Mouse (Mus musculus): Measurements from ENCODE around the gene Hint2.
A peak's percentile ranks its signal among the peaks of the same experiment; 100 is the strongest.

The Hint2 gene

DNA sequence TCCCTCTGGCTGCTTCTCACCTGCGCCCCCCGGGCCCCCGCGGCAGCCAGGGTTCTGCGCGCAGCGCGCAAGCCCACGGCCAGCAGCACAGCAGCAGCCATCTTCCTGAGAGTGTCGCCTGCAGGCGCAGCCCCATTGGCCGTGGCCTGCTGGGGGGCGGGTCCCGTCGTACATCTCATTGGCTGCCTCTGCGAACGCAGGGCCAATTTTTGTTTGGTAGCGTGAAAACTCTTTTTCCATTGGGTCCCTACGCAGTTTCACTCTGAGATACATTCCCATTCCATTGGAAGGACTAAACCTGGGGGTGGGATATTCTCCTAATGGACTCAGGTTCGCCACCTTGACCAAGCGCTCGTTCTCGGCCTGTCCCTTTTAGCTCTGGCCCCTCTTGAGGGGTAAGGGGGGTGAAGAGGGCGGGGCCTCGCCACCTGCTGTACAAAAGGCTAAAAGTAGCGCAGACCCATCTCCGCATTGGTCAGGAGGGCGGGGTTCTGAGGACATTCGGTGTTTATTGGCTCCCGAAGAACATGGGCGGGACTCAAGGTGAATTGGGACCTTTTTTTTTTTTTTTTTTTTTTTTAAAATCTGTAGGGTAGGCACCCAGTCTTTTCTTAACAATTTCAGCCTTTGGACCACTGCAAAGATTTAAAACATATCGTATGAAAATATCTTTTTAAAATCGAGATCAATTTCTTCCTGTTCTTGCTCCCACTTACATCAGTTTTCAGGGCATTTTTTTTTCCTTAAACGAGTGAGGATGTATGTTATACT, at the start of gene Hint2:
Hint2 (minus strand) TSS at position 128 of the 771 bp plus-strand sequence.
- peak; percentile 79 for DNase-seq (ENCODE audit: low spot score)

DNA sequence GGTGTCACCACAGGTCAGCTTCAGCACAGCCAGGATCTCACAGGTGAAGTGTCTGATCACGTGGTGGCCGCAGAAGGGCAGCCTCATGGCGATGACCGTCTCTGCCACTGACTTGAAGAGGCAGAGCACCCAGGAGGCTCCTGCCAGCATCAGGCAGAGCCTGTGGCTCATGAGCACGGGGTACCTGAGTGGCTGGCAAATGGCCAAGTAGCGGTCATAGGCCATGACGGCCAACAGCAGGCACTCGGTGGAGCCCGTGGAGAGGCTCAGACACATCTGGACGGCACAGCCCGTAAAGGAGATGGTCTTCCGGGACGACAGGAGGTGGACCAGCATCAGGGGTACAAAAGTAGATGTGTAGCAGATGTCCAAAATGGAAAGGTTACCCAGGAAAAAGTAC, 49.7 kb upstream of the Hint2 start:
- no peak for DNase-seq (ENCODE audit: low spot score)

DNA sequence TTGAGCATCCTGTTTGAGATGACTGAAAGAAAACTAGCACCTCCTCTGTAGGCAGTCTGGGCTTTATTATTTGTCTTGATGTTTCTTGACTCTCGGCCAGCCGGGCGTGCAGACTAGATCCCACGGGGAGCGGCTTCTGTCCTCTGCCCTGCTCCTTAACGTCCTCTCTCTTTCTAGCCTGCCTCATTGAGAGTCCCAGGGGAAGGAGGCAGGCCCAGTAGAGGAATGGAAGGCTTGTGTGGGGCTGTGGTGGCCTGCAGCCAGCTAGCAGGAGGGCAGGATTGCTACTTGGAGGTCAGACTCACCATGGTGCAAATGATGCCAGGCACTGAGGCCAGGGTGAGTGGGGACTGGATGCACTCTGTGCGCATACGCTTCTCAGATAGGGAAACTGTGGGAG, 47.6 kb upstream of the Hint2 start:
- no peak for DNase-seq (ENCODE audit: low spot score)

DNA sequence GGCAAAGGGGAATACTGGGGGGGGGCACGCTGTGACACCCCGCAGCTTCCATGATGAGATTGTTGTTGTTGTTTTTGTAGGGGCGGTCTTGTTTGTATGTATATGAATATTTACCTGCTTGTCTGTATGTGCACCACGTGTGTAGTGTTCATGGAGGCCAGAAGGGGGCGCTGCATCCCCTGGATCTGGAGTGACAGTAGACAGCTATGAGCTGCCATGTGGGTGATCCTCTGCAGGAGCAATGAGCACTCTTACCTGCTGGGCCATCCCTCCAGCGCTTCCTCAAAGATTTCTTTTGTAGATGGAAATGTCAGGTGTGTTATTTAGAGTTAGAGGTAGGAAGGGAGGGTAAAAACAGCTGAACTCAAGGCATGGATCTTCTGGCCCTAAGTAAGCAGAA, 47.2 kb upstream of the Hint2 start:
- no peak for DNase-seq (ENCODE audit: low spot score)

DNA sequence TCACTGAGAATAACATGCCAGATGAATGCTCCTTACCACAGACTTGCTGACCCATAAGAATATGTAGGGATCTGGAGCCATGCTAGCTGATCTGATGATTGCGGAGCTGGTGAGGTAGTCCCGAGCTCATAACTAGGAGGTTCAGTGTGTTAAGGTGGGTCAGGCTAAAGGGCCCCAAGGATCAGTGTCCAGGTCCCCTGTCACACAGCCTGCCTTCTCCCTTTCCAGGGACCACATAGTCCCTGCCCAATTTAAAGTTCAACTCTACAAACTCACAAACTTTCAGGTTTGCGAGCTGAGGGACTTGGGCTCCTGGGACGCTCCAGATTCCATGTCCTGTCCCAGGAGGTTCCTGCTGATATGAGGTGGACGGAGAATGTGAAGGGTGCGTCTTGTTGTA, 44.4 kb upstream of the Hint2 start, which contains the start of gene Olfr70:
Olfr70 (minus strand) TSS at position 101 of the 400 bp plus-strand sequence.
- DNase-seq (ENCODE audit: low spot score) = no peak

DNA sequence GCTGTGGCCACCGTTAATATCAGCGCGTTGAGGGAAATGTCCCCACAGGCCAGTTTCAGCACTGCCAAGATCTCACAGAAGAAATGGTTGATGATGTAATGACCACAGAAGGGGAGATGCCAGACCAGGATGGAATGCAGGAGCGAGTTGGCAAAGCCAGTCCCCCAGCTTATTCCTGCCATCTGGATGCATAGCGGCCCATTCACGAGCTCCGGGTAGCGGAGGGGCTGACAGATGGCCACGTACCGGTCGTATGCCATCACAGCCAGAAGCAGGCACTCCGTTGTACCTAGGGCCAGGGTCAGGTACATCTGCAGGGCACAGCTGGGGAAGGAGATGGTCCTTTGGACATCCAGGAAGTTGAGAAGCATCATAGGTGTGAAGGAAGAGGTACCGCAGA, 40.3 kb upstream of the Hint2 start:
- no peak for DNase-seq (ENCODE audit: low spot score)

DNA sequence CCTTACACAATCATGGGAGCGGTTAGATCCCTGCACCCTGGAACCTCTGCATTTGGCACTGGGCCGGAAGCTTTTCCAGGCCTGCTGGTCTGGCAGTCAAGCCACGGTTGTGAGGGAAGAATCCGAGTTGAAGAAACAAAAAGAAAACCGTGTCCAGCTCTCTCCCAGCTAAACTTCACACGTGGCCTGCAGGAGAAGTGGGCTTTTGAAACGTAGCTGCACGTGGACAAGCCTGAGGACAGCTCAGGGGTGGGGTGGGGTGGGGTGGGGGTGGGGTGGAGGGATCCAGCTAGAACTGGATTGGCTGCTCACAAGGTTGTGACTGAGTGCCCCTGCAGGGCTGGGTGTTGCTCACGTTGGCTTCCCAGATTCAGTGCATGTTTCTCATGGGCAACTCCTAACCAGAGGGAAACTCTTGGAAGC, 39.0 kb upstream of the Hint2 start:
- DNase-seq (ENCODE audit: low spot score) = no peak

DNA sequence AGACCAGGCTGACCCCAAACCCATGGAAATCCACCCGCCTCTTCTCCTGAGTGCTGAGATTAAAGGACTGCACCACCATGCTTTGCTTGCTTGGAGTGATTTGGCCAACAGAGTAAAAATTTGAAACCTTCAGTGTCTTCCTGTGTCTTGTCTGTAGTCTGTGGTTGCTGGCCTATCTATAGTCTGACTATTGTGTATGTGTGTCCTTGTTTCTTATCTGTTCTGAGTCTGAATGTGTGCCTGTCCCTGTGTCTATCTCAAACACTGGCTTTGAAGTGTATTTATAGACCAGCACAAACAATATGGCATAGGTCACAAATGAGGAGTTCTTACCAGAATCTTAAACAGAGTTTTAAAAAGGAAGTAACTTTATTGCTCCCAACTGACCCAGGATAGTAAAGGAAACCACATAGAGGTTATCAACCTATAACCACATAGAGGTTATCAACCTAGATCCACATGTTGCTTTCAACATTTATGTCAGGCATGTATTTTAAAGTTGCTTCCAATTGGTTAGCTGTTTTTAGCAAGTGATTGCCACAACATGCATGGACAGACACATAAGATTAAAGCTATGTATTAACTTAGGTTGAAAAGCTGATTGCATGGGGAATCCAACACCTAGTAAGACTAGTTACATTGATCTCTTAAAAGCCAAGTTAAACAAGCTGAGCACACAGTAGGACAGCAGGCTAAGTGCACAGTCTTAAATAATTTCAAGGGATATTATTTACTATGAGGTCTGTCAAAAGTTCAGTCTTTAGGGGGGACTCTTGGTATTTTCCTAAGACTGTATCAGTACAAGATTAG, 38.4 kb upstream of the Hint2 start:
- DNase-seq (ENCODE audit: low spot score) = no peak

DNA sequence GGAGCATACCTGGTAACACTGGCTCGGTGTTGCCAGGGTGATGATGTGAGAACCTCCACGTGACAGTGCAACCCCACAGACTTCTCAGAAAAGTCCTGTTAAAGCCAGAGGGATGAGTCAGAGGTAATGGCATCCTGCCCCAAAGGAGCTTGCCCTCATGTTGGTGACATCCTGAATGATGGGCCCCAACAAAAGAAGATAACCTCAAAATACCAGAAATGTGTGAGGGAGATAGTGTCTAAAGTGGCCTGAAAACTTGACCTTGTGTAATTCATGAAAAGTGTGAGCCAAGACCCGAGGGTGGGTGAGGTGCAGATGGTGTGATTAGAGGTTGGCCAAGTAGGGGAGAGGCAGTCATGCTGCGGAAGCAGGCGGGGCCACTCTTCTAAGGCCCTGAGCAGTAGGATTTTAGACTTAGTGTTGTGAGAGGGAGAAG, 37.6 kb upstream of the Hint2 start:
- DNase-seq (ENCODE audit: low spot score) = no peak

DNA sequence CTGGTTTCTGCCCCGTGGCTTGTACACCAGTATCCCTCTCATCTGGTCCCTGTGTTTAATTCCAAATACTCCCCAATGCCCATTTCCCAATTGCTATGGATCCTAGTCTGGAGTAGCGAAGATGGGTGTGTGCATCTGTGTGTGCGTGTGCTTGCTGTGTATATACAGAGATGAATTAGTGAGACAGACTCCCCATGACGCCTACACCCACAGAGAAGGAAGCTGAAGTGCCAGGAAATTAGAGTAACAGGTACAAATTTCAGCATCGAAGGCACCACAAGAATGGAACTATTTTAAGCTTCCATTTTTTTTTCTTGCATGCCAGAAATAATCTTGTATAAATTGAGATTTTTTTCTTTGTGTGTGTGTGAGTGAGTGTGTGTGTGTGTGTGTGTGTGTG, 34.8 kb upstream of the Hint2 start:
- DNase-seq (ENCODE audit: low spot score) = no peak

DNA sequence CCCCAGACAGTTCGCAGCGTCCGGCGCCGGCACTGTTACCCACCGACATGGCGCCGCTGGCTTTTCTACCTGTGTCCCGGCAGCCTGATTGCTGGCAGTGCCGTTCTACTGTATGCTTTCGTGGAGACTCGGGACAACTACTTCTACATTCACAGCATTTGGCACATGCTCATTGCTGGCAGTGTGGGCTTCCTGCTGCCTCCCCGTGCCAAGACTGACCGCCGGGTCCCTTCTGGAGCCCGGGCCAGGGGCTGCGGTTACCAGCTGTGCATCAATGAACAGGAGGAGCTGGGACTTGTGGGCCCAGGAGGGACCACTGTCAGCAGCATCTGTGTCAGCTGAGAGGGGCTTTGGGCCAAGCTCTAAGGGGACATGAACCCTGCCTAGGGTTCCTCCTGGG, 33.8 kb upstream of the Hint2 start:
- no peak for DNase-seq (ENCODE audit: low spot score)

DNA sequence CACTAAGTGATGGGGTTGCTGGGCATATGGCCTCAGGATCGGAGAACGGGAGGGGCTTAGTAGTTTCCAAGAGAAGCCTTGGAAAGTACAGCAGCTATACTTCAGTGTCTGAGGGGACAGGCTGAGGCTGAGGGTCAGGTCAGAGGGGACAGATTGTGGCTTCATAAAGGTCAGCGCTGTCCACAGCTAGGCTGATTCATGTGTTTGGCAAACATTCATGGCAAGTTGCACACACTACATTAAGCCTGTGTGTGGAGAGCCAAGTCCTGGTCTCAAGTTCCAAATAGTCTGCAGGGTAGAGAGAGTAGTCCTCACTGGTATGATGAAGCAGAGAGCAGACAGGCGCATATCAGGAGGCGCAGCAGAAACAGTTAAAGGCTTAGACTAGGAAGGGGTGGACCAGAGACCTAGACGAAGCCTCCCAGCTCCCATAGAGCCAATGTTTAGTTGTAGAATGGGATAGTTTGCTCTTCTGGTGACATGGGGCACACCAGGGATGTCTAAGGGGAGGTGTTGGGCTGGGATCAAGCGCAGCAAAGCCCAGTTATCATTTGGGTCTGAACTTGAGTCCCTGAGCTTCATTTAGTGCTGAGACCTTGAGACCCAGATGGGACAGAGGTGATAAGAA, 23.3 kb upstream of the Hint2 start:
- no peak for DNase-seq (ENCODE audit: low spot score)

DNA sequence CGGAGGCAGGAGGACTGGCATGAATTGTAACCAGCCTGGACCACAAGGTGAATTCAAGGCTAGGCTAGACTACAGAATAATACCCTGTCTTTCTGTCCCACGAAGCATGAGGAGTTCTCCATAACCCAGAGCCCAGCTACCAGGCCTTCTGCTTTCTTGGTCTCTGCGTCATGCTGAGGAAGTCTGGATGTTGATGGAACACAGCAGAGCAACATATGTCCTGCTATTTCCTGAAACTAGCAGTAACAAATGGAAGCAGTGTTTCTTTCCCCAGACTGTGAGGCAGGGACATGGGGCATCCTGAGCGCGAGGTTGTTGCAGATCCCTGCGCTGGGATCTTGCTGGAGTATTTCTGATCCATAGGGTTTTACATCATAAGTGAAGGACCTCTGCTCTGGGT, 22.3 kb upstream of the Hint2 start:
- no peak for DNase-seq (ENCODE audit: low spot score)

DNA sequence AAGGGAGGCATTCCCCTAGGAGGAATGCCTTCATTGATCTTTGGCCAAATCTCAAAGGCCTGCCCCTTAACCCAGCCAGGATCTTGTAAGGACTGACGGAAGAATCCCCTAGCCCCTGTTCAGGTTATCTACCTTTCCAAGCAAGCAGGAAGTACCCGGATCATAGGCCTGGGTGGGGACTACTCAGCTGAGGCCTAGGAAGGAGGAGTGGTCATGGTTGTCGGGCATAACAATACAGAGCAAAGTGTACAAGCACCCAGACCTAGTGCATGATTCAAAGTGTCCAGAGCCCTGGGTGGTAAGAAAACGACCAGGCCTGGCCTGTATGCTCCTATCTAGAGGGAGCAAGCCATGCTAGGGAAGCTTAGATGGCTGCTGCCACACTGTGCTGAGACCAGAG, 19.3 kb upstream of the Hint2 start:
- DNase-seq (ENCODE audit: low spot score) = no peak

DNA sequence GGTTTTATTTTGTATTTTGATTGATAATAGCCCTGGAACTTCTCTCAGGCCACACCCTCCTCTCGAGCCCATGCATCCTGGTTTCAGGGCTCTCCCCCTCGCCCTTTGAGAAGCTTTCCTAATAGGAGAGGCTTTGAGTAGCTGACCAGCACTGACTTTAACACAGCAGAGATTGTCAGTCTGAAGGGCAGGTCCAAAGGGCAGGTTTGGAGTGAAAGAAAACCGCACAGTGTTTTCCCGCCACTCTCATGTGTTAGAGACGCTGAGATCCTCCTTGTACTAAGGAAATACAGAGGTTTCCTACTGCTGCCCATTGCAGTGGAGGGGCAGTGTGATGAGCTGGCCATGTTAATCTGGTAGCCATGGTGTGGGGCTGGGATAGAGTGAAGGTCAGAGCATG, 18.7 kb upstream of the Hint2 start:
- DNase-seq (ENCODE audit: low spot score) = no peak

DNA sequence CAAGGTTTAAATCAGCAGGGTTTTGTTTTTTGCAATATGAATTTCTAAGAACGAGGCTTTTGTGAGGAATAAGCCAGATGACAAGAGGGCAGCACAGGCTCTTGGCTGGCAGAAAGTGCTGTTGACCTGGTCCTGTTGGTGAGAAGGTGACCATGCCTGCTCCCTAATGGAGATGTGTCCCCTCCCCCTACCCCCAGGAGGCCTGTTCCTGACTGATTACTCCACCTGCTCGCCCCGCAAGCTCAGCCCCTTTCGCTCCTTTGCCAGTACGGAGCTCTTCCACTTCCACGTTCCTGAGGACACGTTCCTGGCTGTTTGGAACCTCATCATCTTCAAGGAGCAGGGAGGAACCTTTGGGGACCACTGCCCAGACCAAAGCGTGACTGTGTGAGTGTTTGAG, 17.4 kb upstream of the Hint2 start:
- DNase-seq (ENCODE audit: low spot score) = no peak

DNA sequence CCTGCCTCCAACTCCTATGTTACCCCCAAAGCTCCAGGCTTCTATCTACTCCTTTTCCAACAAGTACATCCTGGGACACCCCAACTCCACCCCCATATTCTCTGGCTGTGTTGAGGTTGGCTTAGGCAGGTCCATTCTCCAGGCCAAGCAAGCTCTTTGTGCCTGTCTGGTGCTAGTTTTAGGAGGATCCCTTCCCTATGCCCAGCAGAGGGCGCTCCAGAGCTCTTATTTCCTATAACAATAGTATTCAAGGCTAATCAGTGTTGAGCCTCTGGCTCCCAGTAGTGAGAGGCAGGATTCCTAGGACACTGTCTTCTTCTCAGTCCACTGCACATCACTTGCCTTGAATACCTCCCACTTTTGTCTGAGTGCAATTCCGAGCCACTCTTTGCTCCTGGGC, 15.8 kb upstream of the Hint2 start:
- peak; percentile 56 for DNase-seq (ENCODE audit: low spot score)

DNA sequence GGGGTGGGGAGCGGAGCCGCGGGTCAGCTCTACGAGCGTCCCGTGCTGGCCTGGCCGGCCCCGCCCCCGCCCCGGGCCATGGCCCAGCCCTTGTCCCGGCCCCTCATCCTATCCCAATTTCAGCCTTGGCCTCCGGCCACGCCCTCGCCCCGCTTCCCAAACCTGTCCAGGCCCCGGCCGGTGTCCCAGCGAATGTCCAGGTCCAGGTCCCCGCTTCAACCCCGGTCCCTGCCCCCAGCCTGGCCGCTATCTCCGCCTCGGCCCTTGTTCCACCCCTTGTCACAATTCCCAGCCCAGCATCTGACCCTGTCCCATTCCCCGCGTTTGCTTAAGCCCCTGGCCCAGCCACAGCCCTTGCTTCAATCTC, 13.1 kb upstream of the Hint2 start:
- peak; percentile 32 for DNase-seq (ENCODE audit: low spot score)

DNA sequence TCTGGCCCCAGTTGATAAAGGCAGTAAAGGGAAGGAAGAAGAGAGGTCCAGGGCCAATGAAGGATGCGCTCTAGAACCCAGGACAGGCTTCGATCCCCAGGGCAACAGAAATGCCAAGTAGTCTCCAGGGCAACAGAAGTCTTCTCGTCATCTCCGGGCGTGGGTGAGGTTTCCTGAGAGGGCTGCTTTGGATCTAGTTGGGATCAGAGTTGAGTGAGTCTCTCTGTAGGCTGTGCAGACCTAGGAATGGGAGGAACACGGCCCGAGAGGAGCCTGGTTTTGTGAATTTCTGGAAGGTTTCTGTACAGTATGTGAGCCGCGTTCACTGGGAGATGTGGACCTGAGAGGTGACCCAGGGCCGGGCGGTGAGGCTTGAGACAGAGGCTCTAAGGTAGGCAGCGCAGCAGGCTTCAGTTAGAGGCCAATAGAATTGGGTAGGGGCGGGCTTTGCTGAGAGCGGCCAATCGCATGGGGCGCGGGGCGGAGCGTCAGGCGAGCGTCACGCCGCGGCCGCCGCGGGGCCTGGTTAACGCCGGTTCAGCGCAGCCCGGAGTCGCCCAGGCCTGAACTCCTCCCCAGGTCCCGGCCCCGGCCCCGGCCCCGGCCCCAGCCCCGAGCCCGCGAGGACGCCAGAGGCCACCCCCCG, 12.6 kb upstream of the Hint2 start, which contains the start of the genes Tmem8b and Fam221b:
Tmem8b (plus strand) TSS at position 190 of the 646 bp plus-strand sequence.
Fam221b (minus strand) TSS at position 364 of the 646 bp plus-strand sequence.
- DNase-seq (ENCODE audit: low spot score) = peak; percentile 51

DNA sequence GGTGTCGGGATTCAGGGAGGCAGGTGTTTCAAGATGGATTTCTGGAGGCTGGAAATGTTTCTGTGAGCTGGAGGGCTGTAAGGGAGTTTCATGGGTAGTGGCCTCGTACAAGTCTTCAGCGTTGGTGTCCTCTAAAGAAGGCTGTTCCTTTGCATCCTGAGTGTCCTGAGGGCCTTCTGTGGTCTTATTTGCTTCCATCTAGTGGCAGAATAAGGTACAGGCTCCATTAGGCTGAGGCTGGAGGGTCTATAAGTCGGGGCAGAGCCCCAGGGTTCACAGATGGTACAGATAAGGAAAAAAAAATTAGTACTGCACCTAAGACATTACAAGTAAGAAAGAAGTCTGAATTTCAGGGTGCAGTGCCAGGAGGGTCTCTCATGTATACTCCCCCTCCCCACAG, 10.1 kb upstream of the Hint2 start:
- DNase-seq (ENCODE audit: low spot score) = no peak

DNA sequence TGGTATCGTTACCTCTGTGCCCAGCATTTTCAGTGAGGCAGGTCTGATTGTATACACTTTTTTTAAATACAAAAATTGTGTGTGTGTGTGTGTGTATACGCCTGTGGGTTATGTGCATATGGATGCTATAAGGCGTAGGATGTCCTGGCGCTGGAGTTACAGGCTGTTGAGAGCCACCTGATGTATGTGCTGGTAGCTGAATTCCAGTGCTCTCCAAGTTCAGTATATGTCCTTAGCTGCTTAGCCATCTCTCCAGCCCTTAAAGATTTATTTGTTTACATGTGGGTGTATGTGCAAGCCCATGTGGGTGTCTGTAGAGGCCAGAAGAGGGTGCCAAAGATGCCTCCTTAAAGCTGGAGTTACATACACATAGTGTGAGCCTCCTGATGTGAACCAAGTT, 880 bp upstream of the Hint2 start:
- DNase-seq (ENCODE audit: low spot score) = no peak

DNA sequence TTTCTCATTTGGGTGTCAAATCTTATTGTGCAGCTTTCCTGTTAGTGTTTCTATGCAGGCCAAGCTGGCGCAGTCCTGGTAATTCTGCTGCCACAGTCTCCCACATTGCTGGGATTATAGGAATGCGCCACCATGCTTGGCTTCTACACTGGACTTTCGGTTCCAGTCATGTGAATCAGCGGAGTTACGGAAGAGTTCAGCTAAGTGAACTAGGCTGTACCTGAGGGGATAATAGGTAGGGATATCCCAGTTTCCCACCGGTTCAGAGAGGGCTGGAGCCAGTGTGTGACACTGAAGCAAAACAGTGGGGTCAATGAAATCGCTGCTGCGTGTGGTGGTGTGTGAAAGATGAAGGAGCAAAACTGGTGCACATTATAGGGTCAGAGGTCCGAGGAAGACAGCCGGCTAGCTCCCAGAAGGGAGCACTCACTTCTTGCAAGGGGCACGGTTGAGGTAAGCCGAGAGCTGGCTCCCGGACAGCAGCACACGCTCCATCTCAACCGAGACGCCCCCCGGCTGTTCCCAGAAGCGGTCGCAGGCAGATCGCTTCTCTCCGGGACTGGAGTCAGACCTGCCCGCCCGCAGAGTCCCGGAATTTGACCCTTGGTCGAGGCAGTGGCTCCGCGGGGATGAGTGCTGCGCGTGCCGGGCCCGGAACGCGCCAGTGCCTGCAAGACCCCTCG, 469 bp downstream of the Hint2 start:
- DNase-seq (ENCODE audit: low spot score) = no peak

All from urinary bladder, postnatal 10 days (tissue).